Mouse (Mus musculus) ES-Bruce4 (cell line): ENCODE measurements around the gene Slc4a5.

Experiments
- CTCF ChIP-seq: IDR thresholded peaks from one replicate; pipeline ENCODE4 v1.8.1; 2011; ENCODE audit warnings: low read depth, low read length
- EP300 ChIP-seq: IDR thresholded peaks from 2 replicates; pipeline ENCODE4 v1.6.1; 2011; ENCODE audit warnings: low read depth, low read length; ENCODE audit not compliant: insufficient read depth
- POLR2A ChIP-seq: IDR thresholded peaks from one replicate; pipeline ENCODE4 v1.8.1; 2011; ENCODE audit warnings: low read length; ENCODE audit not compliant: insufficient read depth

- TF ChIP-seq CTCF (no peak), POLR2A (no peak), EP300 (no peak)
These were observed 9.1 kb upstream of the Slc4a5 start for GRCm38 (mm10) chr6:83210495-83210894.
